Comparison of ENCODE assay signal across 8 mouse cellular contexts in genomic region chr9:57421121-57421571, GRCm38 (mm10). TPM values are rescaled to one million over a fixed set of nuclear protein-coding genes. Genes with fewer than 3 reads are reported as not detected.
A peak's percentile ranks its signal among the peaks of the same experiment; 100 is the strongest.
DNase-seq lines count a peak whose midpoint lies in the region; ATAC-seq and TF ChIP-seq lines count a peak whose summit lies in the region.

No protein-coding gene starts in this region.

- no peak for TF ChIP-seq CTCF in intestine, postnatal 0 days (IDR thresholded peaks at IDR 0.05; ENCODE audit: low read depth)
- TF ChIP-seq CTCF in olfactory bulb, adult 2 months (IDR thresholded peaks at IDR 0.05; ENCODE audit: insufficient read depth, low read depth, low read length) = no peak

- H3K4me2 ChIP-seq in intestine, postnatal 0 days (replicated peaks; ENCODE audit: low read depth) = peak overlapping the region; percentile 4
- no peak overlapping the region for H3K4me2 ChIP-seq in liver, embryonic 16.5 days (ENCODE audit: low read depth, low read length)

- peaks cover 20% of the 10 kb centered on the region for H3K4me1 ChIP-seq in intestine, postnatal 0 days (replicated peaks; ENCODE audit: control insufficient read depth, insufficient read depth, low read length)
- peaks cover 18% of the 10 kb centered on the region for H3K4me1 ChIP-seq in liver, embryonic 16.5 days (ENCODE audit: control insufficient read depth, low read depth, low read length)
- H3K4me1 ChIP-seq in olfactory bulb, adult 2 months (ENCODE audit: control insufficient read depth, insufficient read depth, low read length) = peaks cover 20% of the 10 kb centered on the region

- H3K36me3 ChIP-seq in intestine, postnatal 0 days (ENCODE audit: control insufficient read depth, insufficient read depth) = no peaks in the 10 kb centered on the region; the same call in 1 of the 2 replicates
- no peaks in the 10 kb centered on the region for H3K36me3 ChIP-seq in liver, embryonic 16.5 days (ENCODE audit: control insufficient read depth, insufficient read depth)

- H3K27ac ChIP-seq in intestine, postnatal 0 days (ENCODE audit: low read depth, low read length) = peak overlapping the region; percentile 85
- H3K27ac ChIP-seq in liver, embryonic 16.5 days (ENCODE audit: low read length) = peak overlapping the region; percentile 71
- peak overlapping the region; percentile 63 for H3K27ac ChIP-seq in olfactory bulb, adult 2 months (ENCODE audit: insufficient read depth, low read depth, low read length)

- no peak overlapping the region for H3K4me3 ChIP-seq in intestine, postnatal 0 days (ENCODE audit: low read depth, low read length)
- no peak overlapping the region for H3K4me3 ChIP-seq in liver, embryonic 16.5 days (ENCODE audit: low read depth, low read length)
- H3K4me3 ChIP-seq in olfactory bulb, adult 2 months (ENCODE audit: insufficient read depth, low read depth, low read length) = no peak overlapping the region

- H3K9ac ChIP-seq in intestine, postnatal 0 days (ENCODE audit: low read depth, low read length) = no peak overlapping the region
- no peak overlapping the region for H3K9ac ChIP-seq in liver, embryonic 16.5 days (ENCODE audit: low read depth, low read length)

- no peaks in the 10 kb centered on the region for H3K27me3 ChIP-seq in intestine, postnatal 0 days (replicated peaks; ENCODE audit: control insufficient read depth, insufficient read depth, low read length)
- H3K27me3 ChIP-seq in liver, embryonic 16.5 days (ENCODE audit: control insufficient read depth, insufficient read depth, low read depth, low read length) = no peaks in the 10 kb centered on the region

- no peaks in the 10 kb centered on the region for H3K9me3 ChIP-seq in intestine, postnatal 0 days (ENCODE audit: control insufficient read depth)
- H3K9me3 ChIP-seq in liver, embryonic 16.5 days (replicated peaks; ENCODE audit: control insufficient read depth, low read length) = no peaks in the 10 kb centered on the region

- no peak for TF ChIP-seq POLR2A in olfactory bulb, adult 2 months (IDR thresholded peaks at IDR 0.05; ENCODE audit: insufficient read depth, low read depth, low read length)

- 16% methylated on average over 9 of the region's 9 CpGs for WGBS in intestine, postnatal 0 days
- 22% methylated on average over 9 of the region's 9 CpGs for WGBS in liver, embryonic 16.5 days (ENCODE audit: insufficient replicate concordance)
- 72% methylated on average over 9 of the region's 9 CpGs for WGBS in olfactory bulb, adult 2 months

- DNase-seq in layer of hippocampus, adult 9-10 months (ENCODE audit: low spot score) = peak; percentile 47
- DNase-seq in layer of hippocampus, postnatal 25 days (ENCODE audit: extremely low spot score in 1 of 2, low spot score in 1 of 2) = no peak
- peak; percentile 74 for DNase-seq in adrenal gland, postnatal 10 days
- peak; percentile 99 for DNase-seq in heart, adult 11 months
- no peak for DNase-seq in cerebellum, adult 9-11 months

- ATAC-seq in intestine, postnatal 0 days = peak; percentile 94
- peak; percentile 82 for ATAC-seq in liver, embryonic 16.5 days (ENCODE audit: low read depth)

RNA-seq across cellular contexts. Expression of gene Ppcdc, which starts 18.8 kb away (rescaled TPM):
- 10 to 100 TPM; 11.5 to 17.4 TPM for total RNA-seq in layer of hippocampus, postnatal 25 days (2021)
- 10 to 100 TPM; 13.9 to 21.9 TPM for total RNA-seq in adrenal gland, postnatal 10 days (2021)
- polyA plus RNA-seq in intestine, postnatal 0 days (2015; fragmentation: Nextera tagmentation; extraction: Ambion mirVana) = 17.3 and 18.8 TPM in 2 replicates
- 9.0 and 10.4 TPM in 2 replicates for polyA plus RNA-seq in liver, embryonic 16.5 days (2015; fragmentation: Nextera tagmentation; extraction: Ambion mirVana)
- polyA plus RNA-seq in olfactory bulb, adult 2 months (2012; ENCODE audit: insufficient read depth, insufficient read length, low replicate concordance, missing spikeins) = not detected in 2 replicates

RNA-seq across cellular contexts. Expression of gene Scamp5, which starts 46.7 kb away (rescaled TPM):
- total RNA-seq in layer of hippocampus, postnatal 25 days (2021) = 100 to 1,000 TPM; 420 to 434 TPM
- total RNA-seq in adrenal gland, postnatal 10 days (2021) = 10 to 100 TPM; 15.2 to 19.9 TPM
- polyA plus RNA-seq in intestine, postnatal 0 days (2015; fragmentation: Nextera tagmentation; extraction: Ambion mirVana) = 15.9 and 16.8 TPM in 2 replicates
- 7.8 and 7.9 TPM in 2 replicates for polyA plus RNA-seq in liver, embryonic 16.5 days (2015; fragmentation: Nextera tagmentation; extraction: Ambion mirVana)
- not detected in 2 replicates for polyA plus RNA-seq in olfactory bulb, adult 2 months (2012; ENCODE audit: insufficient read depth, insufficient read length, low replicate concordance, missing spikeins)

Comparison
In these comparisons a context has a peak if more than half of its experiments do, and no peak if none do; other contexts are left out.
1. DNase-seq: peak in layer of hippocampus, adult 9-10 months (single experiment), adrenal gland, postnatal 10 days (single experiment) and heart, adult 11 months (single experiment); none in layer of hippocampus, postnatal 25 days (0 of 2) and cerebellum, adult 9-11 months (single experiment).
2. Peak in every context shown above with its lines, with median percentiles within 50 percentile points of each other: H3K27ac ChIP-seq.